Comparison of ENCODE assay signal across 10 mouse cellular contexts in genomic region chr2:70908579-70908978, GRCm38 (mm10).
DNase-seq lines count a peak whose midpoint lies in the region; ATAC-seq lines count a peak whose summit lies in the region.
"Had no signal": no experiment of that assay in that cellular context is flagged by ENCODE, and none has a peak within 500 bp of the region (broad histone marks: within the 10 kb centered on the region; RNA-seq: fewer than 3 reads in every experiment).

No protein-coding gene starts in this region.

- 0 out of 2 replicates have a peak, but pooled peaks cover 3% of the 10 kb centered on the region for H3K9me3 ChIP-seq in heart, embryonic 13.5 days
- H3K9me3 ChIP-seq in midbrain, embryonic 14.5 days (ENCODE audit: control insufficient read depth, low read length): no peaks in the 10 kb centered on the region
- H3K9me3 ChIP-seq in midbrain, embryonic 16.5 days (replicated peaks; ENCODE audit: control insufficient read depth, low read length, poor library complexity, severe bottlenecking): no peaks in the 10 kb centered on the region
- no peaks in the 10 kb centered on the region for H3K9me3 ChIP-seq in embryonic facial prominence, embryonic 11.5 days (replicated peaks; ENCODE audit: control insufficient read depth, low read length)

- H3K27me3 ChIP-seq in heart, embryonic 13.5 days (replicated peaks): no peaks in the 10 kb centered on the region
- no peaks in the 10 kb centered on the region for H3K27me3 ChIP-seq in midbrain, embryonic 14.5 days (ENCODE audit: control insufficient read depth, insufficient read depth, low read length)
- H3K27me3 ChIP-seq in midbrain, embryonic 16.5 days (ENCODE audit: control insufficient read depth, insufficient read depth, low read depth, low read length): no peaks in the 10 kb centered on the region
- no peaks in the 10 kb centered on the region for H3K27me3 ChIP-seq in embryonic facial prominence, embryonic 11.5 days (ENCODE audit: control insufficient read depth, insufficient read depth, low read length)

- peak overlapping the region; percentile 84 for H3K27ac ChIP-seq in heart, embryonic 13.5 days (replicated peaks)
- no peak overlapping the region for H3K27ac ChIP-seq in midbrain, embryonic 14.5 days (replicated peaks; ENCODE audit: low read depth, low read length)
- H3K27ac ChIP-seq in midbrain, embryonic 16.5 days (ENCODE audit: low read length): no peak overlapping the region
- H3K27ac ChIP-seq in embryonic facial prominence, embryonic 11.5 days (replicated peaks; ENCODE audit: low read depth, low read length): no peak overlapping the region

- H3K4me2 ChIP-seq in heart, embryonic 13.5 days: peak overlapping the region; percentile 35
- H3K4me2 ChIP-seq in midbrain, embryonic 14.5 days (ENCODE audit: low read length): no peak overlapping the region
- H3K4me2 ChIP-seq in midbrain, embryonic 16.5 days (ENCODE audit: low read length): no peak overlapping the region
- no peak overlapping the region for H3K4me2 ChIP-seq in embryonic facial prominence, embryonic 11.5 days (ENCODE audit: low read depth, low read length)

- peak overlapping the region; percentile 17; the same call in 1 of the 2 replicates for H3K9ac ChIP-seq in heart, embryonic 13.5 days
- no peak overlapping the region for H3K9ac ChIP-seq in midbrain, embryonic 14.5 days (replicated peaks; ENCODE audit: low read length)
- no peak overlapping the region for H3K9ac ChIP-seq in midbrain, embryonic 16.5 days (ENCODE audit: low read depth, low read length)
- H3K9ac ChIP-seq in embryonic facial prominence, embryonic 11.5 days (replicated peaks; ENCODE audit: low read length): no peak overlapping the region

- H3K4me1 ChIP-seq in heart, embryonic 13.5 days: peaks cover 29% of the 10 kb centered on the region
- H3K4me1 ChIP-seq in midbrain, embryonic 14.5 days (ENCODE audit: control insufficient read depth, insufficient read depth, low read length): peaks cover 8% of the 10 kb centered on the region
- peaks cover 5% of the 10 kb centered on the region; the same call in 1 of the 2 replicates for H3K4me1 ChIP-seq in midbrain, embryonic 16.5 days (ENCODE audit: control insufficient read depth, insufficient read depth, low read length)
- H3K4me1 ChIP-seq in embryonic facial prominence, embryonic 11.5 days (ENCODE audit: control insufficient read depth, insufficient read depth, low read length): no peaks in the 10 kb centered on the region

- peak; percentile 64 for ATAC-seq in heart, embryonic 13.5 days (ENCODE audit: extremely low read depth, insufficient number of reproducible peaks, low FRiP score, low TSS enrichment)
- no peak for ATAC-seq in midbrain, embryonic 14.5 days (ENCODE audit: low FRiP score, low TSS enrichment)
- no peak for ATAC-seq in midbrain, embryonic 16.5 days
- no peak; the same call in 1 of the 2 replicates for ATAC-seq in embryonic facial prominence, embryonic 11.5 days (replicated peaks; ENCODE audit: insufficient number of reproducible peaks, low FRiP score, low TSS enrichment, low read depth)

- 56% methylated on average over 1 of the region's 1 CpGs for WGBS in heart, embryonic 13.5 days
- 67% methylated on average over 1 of the region's 1 CpGs for WGBS in midbrain, embryonic 14.5 days
- WGBS in midbrain, embryonic 16.5 days: 63% methylated on average over 1 of the region's 1 CpGs
- 75% methylated on average over 1 of the region's 1 CpGs for WGBS in embryonic facial prominence, embryonic 11.5 days

- no peak overlapping the region for H3K4me3 ChIP-seq in heart, embryonic 13.5 days
- no peak overlapping the region for H3K4me3 ChIP-seq in midbrain, embryonic 14.5 days (replicated peaks; ENCODE audit: low read depth, low read length)
- no peak overlapping the region for H3K4me3 ChIP-seq in midbrain, embryonic 16.5 days (ENCODE audit: low read depth, low read length)
- H3K4me3 ChIP-seq in embryonic facial prominence, embryonic 11.5 days (ENCODE audit: low read depth, low read length): no peak overlapping the region
- H3K4me3 ChIP-seq: megakaryocyte, embryonic 14.5 days had no signal

- DNase-seq in heart, postnatal 4 days: no peak
- DNase-seq in midbrain, embryonic 14.5 days: peak; percentile 21
- DNase-seq in embryonic facial prominence, embryonic 11.5 days (ENCODE audit: low spot score): peak; percentile 50
- no peak for DNase-seq in adrenal gland, postnatal 14 days
- no peak for DNase-seq in adrenal gland, postnatal 36 days
- DNase-seq in cerebellum, adult 9-10 months: no peak
- DNase-seq: adrenal gland, postnatal 25 days had no signal

- H3K36me3 ChIP-seq in heart, embryonic 13.5 days: no peaks in the 10 kb centered on the region
- H3K36me3 ChIP-seq in midbrain, embryonic 14.5 days (ENCODE audit: control insufficient read depth, insufficient read depth, low read length): no peaks in the 10 kb centered on the region
- no peaks in the 10 kb centered on the region for H3K36me3 ChIP-seq in midbrain, embryonic 16.5 days (ENCODE audit: control insufficient read depth, insufficient read depth, low read length)
- H3K36me3 ChIP-seq in embryonic facial prominence, embryonic 11.5 days (replicated peaks; ENCODE audit: control insufficient read depth, insufficient read depth, low read depth, low read length): no peaks in the 10 kb centered on the region

Comparison
In these comparisons a context has a peak if more than half of its experiments do, and no peak if none do; other contexts are left out.
1. DNase-seq: peak in midbrain, embryonic 14.5 days (single experiment) and embryonic facial prominence, embryonic 11.5 days (single experiment); none in heart, postnatal 4 days (single experiment), adrenal gland, postnatal 14 days (single experiment), adrenal gland, postnatal 36 days (0 of 2) and cerebellum, adult 9-10 months (single experiment).